Mouse (Mus musculus) lung, adult 18-20 months (tissue): ENCODE results near the gene Fermt3.
"Not testable (repeated sequence)": the region's sequence is repeated elsewhere in the genome, so short reads cannot be mapped to it uniquely, and the experiment has no call there.

ENCODE experiments used
- DNase-seq, 2 experiments: peaks; one replicate each; pipeline ENCODE4 v3.0.0; 2022; ENCODE audit warnings: mixed read lengths in 2 of 2

The Fermt3 gene

GRCm38 (mm10) chr19:7019191-7019590, at the start of gene Fermt3:
Fermt3 (minus strand) TSS chr19:7019469.
- DNase-seq: peak; percentile 72 to 77

GRCm38 (mm10) chr19:7068136-7068535, 48.9 kb upstream of the Fermt3 start:
- DNase-seq: peak; percentile 64 to 67

- DNase-seq: no peak
Measured at GRCm38 (mm10) chr19:7067344-7068050, 48.2 kb upstream of the Fermt3 start.

GRCm38 (mm10) chr19:7066828-7067342, 47.6 kb upstream of the Fermt3 start:
- DNase-seq: no peak

- DNase-seq: no peak
Measured at GRCm38 (mm10) chr19:7066034-7066827, 47.0 kb upstream of the Fermt3 start.

GRCm38 (mm10) chr19:7064571-7064970, 45.3 kb upstream of the Fermt3 start:
- DNase-seq: peak; percentile 71 to 78

- DNase-seq: no peak
Measured at GRCm38 (mm10) chr19:7062916-7063315, 43.6 kb upstream of the Fermt3 start.

- DNase-seq: no peak
Measured at GRCm38 (mm10) chr19:7062110-7062509, 42.8 kb upstream of the Fermt3 start.

GRCm38 (mm10) chr19:7058541-7058940, 39.3 kb upstream of the Fermt3 start:
- DNase-seq: no peak

GRCm38 (mm10) chr19:7057722-7058207, 38.5 kb upstream of the Fermt3 start:
- peak; percentile 92 to 93 for DNase-seq

- peak; percentile 21 for DNase-seq
Measured at GRCm38 (mm10) chr19:7057126-7057721, 38.0 kb upstream of the Fermt3 start.

- peak; percentile 87 to 90 for DNase-seq
Measured at GRCm38 (mm10) chr19:7056248-7057087, 37.2 kb upstream of the Fermt3 start, which contains the start of gene Macrod1. Macrod1 (plus strand) TSS chr19:7056810.

GRCm38 (mm10) chr19:7055173-7055572, 35.9 kb upstream of the Fermt3 start:
- peak in 1 of 2 experiments; percentile 29 for DNase-seq

GRCm38 (mm10) chr19:7054772-7055171, 35.5 kb upstream of the Fermt3 start:
- peak in 1 of 2 experiments; percentile 26 for DNase-seq

- not testable (repeated sequence) for DNase-seq
Measured at GRCm38 (mm10) chr19:7053382-7053781, 34.1 kb upstream of the Fermt3 start.

- DNase-seq: no peak
Measured at GRCm38 (mm10) chr19:7044706-7045105, 25.4 kb upstream of the Fermt3 start.

- DNase-seq: no peak
Measured at GRCm38 (mm10) chr19:7044279-7044678, 25.0 kb upstream of the Fermt3 start.

- DNase-seq: no peak
Measured at GRCm38 (mm10) chr19:7041171-7041570, 21.9 kb upstream of the Fermt3 start.

- DNase-seq: no peak
Measured at GRCm38 (mm10) chr19:7040637-7041130, 21.4 kb upstream of the Fermt3 start.

- DNase-seq: peak; percentile 100
Measured at GRCm38 (mm10) chr19:7039841-7040636, 20.8 kb upstream of the Fermt3 start, which contains the start of gene Stip1. Stip1 (minus strand) TSS chr19:7039967.
